Mouse (Mus musculus) left cerebral cortex, postnatal 36 days (tissue): ENCODE data around the gene Fgfr4. TPM values are rescaled to one million over a fixed set of nuclear protein-coding genes. Genes with fewer than 3 reads are reported as not detected.

Source experiments
- DNase-seq, 2 experiments: peaks; one replicate each; pipeline ENCODE4 v3.0.0; 2021 to 2022; ENCODE audit warnings: low spot score in 2 of 2, mixed read lengths in 1 of 2
- intact Hi-C: fragments of 180-260 bp; cut with DNase I; formaldehyde crosslinking; loops from one replicate; pipeline ENCODE4 v1.15.1; 2025
- total RNA-seq, 2 experiments: library from RNA; stranded (reverse); gene quantifications; 2 replicates each; pipeline ENCODE4 v1.2.3; 2021

Fgfr4 gene
- total RNA-seq = under 1 TPM; 0.18 to 0.30 TPM

DNA sequence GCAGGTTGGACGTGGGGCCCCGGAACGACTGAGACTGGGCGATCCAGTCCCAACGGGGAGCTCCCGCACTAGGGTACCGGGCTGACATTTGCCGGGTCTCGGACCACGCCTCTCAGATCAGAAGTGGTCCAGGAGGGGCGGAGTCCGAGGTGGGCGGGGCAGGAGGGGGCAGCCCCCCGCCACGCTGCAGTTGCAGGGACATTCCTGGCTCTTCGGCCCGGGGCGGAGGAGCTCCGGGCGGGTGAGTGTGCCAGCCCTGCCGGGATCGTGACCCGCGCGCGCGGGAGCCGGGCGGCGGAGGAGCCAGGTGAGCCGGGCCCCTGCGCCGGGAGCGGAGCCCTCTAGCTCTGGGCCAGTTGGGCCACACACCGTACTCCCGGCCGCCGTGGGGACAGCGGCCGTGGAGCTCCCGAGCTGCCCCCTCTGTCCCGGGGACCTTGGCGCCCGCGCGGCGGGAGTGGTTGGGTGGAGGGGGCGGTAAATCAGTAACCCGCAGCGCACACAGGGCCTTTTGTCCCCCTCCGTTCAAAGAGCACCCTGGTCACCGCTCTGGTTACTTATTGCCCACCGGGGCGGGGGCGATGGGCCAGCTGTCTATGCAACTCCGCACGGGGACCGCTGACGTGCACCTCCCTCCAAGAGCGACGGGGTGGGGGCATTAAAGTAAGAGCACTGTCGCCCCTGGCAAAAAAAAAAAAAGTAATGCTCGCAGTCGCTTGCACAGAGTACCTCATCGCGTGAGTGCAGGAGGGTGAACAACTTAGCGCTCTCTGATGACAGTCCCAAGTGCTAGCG is at the start of gene Fgfr4:
Gene Fgfr4, plus strand, starts transcription at position 20 of the 795 bp plus-strand sequence.
- DNase-seq = no peak
- intact Hi-C loops = no loop called here

DNA sequence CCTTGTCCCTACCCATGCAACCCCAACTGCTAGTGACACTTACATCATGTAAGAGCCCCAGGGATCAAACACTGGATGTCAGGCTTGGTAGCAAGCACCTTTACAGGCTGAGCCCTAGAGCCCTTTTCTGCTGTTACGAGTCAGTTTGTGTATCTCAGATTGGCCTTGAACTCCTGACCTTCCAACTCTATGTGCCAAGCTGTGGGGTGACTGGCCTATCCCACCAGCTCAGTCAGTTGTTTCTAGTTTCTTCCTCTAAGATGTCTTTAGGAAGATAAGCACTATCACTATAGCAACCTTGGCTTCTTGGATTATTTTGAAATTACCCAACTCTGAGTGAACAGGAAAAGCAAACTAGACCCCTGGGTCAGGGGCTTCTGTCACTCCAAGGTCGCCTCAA is 49.1 kb upstream of the Fgfr4 start:
- intact Hi-C loops = no loop called here
- no peak for DNase-seq

DNA sequence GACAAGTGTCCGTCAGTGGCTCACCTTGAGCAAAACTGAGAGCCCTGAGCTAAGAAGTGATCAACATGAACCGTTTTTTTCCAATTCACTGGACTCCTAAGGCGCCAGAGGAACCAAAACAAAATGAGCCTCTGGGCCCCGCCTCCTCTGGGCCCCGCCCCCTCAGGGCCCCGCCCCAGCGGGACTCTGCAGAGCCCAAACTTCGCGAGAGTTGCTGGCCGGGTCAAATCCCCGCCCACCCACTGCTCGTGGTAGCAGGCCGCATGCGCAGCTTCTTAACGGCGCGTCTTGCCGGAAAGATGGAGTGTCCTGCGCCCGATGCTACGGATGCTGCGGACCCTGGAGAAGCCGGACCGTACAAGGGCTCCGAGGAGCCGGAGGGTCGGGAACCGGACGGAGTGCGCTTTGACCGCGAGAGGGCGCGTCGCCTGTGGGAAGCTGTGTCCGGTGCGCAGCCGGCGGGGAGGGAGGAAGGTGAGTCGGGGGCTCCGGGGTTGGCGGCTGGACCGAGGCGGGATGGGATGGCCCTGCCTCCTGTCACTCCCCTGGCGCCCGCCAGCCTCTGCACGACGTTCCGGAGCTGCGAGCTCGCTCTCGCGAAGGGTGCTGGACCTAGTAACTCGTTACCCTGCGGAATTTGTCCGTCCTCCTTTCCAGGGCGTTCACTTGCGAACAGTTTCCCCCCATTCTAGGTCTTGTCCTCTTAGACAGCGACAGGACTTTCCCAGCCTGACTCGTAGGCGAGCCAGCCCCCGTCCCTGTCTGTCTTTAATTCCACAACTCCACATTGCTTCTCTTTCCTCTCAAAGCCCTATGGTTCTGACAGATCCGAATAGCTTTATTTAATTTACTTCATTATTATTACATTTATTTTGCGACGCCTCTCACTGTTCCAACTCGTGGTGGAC is 47.1 kb upstream of the Fgfr4 start, which contains the start of gene Zfp346:
Gene Zfp346, plus strand, starts transcription at position 267 of the 908 bp plus-strand sequence.
- intact Hi-C loops = loop anchor here (5.0 kb wide), 1 partner anchor 67 kb away; no protein-coding TSS in a partner anchor
- peak; percentile 95 to 96 for DNase-seq

DNA sequence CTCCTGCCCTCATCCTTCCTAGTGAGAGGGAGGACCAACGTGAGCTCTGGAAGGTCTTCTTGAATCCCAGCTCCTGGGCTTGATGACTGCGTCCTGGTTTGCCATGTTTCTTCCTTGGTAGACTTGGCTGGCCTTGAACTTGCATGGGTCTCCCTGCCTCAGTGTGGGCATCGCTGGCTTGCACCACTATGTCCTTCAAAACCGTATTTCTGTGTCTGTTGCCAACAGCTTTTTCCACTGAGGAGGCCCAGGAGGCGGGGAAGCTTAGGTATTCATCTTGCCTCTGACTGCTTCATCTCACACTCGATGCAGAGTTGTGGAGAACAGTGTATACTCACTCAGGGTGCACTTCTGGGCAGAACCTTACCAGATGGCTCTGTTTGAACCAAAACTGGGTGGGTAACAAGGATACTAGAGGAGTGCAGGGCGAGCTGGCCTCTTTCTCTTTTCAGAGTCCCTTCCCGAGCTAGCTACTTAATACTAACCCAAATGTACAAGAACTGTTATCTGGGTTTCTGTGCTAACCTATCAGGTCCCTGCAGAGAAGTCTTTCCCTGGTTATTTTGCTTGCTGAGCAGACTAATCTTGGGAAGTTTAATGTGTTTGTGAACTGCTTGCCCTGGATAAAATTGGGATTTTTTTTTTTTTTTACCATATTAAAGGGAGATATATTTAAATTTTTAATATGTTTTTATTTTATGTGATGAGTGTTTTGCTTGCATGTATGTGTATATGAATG is 46.3 kb upstream of the Fgfr4 start:
- DNase-seq = no peak
- intact Hi-C loops = loop anchor here (5.0 kb wide), 1 partner anchor 66 kb away; no protein-coding TSS in a partner anchor

DNA sequence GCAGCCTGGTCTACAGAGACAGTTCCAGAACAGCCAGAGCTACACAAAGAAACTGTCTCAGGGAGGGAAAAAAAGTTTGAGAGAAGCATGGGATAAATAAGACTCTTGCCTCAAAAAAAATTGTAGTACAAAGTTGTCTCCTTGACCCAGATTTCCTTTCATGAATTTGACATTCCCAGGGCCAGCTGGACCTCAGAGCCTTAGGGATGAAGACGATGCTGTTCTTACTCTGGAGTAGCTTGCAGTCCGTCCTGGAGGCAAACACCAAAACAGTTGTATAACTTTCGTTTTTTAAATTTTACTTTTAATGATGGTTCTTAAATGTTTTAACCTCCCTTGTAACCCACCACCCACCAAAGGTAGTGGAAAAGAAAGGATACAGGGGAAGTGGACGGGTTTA is 45.3 kb upstream of the Fgfr4 start:
- intact Hi-C loops = loop anchor here (5.0 kb wide), 1 partner anchor 65 kb away; no protein-coding TSS in a partner anchor

DNA sequence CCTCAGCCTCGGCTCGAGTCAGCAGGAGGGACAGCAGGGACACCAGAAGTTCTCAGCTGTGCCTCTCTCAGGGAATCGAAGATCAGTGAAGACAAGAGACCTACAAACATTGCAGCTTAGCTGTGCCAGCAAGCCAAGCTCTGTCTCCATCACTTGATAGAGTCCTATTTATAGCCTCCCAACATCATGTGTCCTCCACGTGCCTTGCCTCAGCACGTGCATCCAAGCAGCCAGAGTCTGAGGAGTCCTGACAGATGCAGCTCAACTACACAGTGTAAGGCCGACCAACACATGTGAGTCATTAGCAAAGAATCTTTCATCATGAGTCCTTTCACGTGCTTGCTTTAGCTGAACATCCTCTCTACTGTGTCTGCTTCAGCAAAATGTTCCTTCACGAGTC is 44.7 kb upstream of the Fgfr4 start:
- DNase-seq = peak in 1 of 2 experiments; percentile 43

More for the DNA sequence above, 45.3 kb upstream of the Fgfr4 start:
- no peak for DNase-seq

DNA sequence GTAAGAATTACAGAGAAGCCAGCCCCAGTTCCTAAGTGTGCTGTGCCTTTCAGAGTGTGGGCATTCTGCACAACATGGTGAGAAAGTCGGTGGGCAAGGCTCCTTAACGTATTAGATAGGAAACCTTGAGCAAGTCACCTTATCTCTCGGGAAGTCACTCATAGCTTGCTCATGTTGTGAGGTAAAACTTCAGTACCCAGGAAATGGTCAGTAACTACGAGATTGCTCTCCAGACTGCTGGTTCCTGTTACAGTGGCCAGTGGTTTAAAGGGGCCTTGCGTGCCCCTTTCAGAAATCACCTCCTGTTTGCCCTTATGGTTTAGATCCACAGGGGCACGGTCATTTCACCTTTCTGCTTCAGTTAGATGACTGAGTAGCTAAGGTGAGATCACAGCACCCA is 38.1 kb upstream of the Fgfr4 start:
- DNase-seq = no peak
- intact Hi-C loops = no loop called here

More for the DNA sequence above, 44.7 kb upstream of the Fgfr4 start:
- intact Hi-C loops = loop anchor here (5.0 kb wide), 1 partner anchor 65 kb away; no protein-coding TSS in a partner anchor

DNA sequence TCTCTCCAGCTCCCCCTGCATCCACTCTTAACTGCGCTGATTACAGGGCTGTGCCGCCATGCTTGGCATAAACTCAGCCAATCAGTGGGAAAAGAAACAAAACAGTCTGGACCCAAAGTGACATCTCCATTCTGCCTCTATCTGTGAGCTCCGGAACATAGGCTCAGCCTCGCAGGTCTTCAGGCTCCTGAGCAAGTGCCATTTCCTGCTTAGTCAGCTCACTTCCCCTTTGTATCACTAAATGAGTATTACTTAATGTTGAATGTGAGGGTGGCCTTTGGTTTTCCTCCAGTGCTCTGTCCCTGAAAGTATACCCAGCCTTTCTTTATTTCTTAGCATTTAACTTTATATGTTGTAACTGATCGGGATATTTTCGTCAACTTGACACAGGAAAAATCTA is 27.5 kb upstream of the Fgfr4 start:
- no peak for DNase-seq

DNA sequence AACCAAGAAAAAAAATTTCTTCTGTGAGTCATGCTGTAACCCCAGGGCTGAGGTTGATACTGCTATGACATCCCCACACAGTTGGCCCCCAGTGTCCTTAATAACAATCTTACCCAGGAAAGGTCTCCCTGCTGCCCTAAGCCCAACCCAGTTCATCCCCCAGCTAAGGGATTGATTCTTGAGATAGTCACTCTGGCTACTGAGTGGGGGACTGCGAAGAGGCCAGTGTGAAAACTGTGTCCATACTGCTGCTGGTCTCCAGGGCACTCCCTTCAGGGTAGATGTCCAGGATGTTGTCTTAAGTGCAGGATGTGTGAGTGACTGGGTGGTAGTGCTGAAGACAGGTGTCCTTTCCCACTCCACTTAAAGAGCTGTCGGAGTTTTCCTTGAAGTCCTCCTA is 19.0 kb upstream of the Fgfr4 start, which contains the start of gene Gm17617:
Gene Gm17617, minus strand, starts transcription at position 101 of the 400 bp plus-strand sequence.
- intact Hi-C loops = no loop called here
- no peak for DNase-seq

More for the DNA sequence above, 27.5 kb upstream of the Fgfr4 start:
- intact Hi-C loops = no loop called here

DNA sequence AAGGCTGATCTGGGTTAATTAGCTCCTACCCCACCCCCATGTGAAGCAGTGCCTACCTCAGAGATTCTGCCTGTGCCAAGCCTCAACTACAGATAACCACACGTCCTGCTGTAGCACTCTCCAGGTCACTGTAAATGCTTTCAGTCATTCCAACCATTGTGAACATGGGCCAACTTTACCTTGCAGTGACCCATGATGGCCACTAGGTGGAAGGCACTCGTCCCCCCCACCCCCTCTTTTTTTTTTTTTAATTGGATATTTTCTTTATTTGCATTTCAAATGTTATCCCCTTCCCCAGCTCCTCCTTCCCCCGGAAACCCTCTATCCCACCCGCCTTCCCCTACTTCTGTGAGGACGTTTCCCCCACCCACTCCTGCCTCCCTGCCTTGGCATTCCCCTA is 17.1 kb upstream of the Fgfr4 start:
- no peak for DNase-seq
- intact Hi-C loops = no loop called here

DNA sequence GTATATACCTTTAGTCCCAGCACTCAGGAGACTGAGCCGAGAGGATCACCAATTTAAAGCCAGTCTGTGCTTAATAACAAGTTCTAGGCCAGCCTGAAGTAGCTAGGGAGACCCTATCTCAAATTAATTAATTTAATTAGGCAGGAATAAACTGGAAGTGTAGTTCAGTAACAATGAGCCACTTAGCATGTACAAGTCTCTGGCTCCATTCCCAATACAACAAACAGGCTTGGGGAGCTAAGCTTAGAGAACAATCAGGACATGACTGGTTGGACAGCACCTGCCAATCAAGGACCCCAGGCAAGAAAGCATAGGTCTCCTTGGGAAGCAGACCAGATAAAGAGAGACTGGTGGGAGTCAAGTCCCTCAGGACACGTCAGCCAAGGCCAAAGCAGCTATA is 12.2 kb upstream of the Fgfr4 start:
- intact Hi-C loops = no loop called here
- DNase-seq = no peak

DNA sequence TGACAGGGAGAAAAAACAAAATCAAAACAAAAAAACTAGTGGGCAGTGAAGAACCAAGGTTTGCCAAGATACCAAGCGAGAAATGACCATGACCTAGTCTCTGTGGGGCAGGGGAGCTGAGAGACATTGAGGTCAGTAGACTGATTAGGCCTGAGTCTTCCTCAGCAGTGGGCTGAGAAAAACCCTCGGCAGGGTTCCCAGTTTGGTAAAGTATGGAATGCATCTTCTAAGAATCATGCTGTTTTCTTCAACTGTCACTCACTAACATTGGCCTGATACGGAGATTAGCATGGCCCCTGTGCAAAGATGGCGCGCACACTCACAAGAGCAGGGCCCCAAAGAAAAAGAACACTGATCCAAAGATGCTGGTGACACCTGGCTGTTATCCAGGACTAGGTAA is 1.5 kb downstream of the Fgfr4 start:
- no peak for DNase-seq
- intact Hi-C loops = no loop called here

DNA sequence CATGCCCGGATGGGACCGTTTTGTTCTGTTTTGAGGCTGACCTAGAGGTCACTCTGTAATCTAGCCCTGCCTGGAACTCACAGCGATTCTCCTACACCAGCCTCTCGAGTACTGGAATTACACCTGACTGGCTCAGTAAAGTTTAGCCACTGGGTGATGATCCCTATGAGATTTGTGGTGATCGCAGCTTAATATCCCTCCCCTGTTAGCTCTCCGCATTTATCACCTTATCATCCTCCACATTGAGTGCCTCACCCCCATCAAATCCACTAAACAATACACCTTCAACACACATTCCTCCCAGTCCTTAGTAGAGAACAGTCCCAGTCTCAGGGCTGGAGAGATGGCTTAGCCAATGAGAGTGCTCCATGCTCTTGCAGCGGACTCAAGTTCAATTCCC is 9.9 kb downstream of the Fgfr4 start:
- no peak for DNase-seq
- intact Hi-C loops = no loop called here

DNA sequence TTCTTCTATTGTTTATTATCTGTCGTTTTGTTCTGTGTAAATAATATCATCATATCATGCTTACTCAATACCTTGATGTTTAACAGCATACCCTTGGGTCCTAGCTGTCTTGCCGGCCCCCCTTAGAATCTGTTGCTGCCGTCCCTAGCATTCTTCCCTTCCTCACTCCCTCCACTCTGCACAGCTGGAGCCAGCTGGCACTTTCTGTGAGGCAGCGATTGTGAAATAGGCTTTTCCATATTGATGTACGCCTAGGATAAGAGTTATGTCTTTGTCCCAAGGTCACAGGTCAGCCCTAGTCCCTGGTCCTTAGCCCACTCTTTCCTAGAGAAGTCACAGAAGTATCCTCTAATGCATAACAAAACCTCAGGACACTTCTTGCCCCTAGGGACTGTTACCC is 11.1 kb downstream of the Fgfr4 start:
- intact Hi-C loops = no loop called here
- no peak for DNase-seq

DNA sequence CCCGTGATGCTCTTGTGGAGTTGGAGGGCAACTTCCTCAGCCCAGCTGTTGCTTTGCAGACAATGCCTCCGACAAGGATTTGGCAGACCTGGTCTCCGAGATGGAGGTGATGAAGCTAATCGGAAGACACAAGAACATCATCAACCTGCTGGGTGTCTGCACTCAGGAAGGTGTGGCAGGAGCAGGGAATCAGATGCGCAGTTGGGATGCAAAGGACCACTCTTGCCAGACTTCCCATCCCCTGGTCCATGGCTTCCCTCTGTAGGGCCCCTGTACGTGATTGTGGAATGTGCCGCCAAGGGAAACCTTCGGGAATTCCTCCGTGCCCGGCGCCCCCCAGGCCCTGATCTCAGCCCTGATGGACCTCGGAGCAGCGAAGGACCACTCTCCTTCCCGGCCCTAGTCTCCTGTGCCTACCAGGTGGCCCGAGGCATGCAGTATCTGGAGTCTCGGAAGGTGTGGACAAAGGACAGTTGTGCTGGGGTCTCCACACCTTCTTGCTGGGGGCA is 13.4 kb downstream of the Fgfr4 start:
- DNase-seq = no peak
- intact Hi-C loops = no loop called here

DNA sequence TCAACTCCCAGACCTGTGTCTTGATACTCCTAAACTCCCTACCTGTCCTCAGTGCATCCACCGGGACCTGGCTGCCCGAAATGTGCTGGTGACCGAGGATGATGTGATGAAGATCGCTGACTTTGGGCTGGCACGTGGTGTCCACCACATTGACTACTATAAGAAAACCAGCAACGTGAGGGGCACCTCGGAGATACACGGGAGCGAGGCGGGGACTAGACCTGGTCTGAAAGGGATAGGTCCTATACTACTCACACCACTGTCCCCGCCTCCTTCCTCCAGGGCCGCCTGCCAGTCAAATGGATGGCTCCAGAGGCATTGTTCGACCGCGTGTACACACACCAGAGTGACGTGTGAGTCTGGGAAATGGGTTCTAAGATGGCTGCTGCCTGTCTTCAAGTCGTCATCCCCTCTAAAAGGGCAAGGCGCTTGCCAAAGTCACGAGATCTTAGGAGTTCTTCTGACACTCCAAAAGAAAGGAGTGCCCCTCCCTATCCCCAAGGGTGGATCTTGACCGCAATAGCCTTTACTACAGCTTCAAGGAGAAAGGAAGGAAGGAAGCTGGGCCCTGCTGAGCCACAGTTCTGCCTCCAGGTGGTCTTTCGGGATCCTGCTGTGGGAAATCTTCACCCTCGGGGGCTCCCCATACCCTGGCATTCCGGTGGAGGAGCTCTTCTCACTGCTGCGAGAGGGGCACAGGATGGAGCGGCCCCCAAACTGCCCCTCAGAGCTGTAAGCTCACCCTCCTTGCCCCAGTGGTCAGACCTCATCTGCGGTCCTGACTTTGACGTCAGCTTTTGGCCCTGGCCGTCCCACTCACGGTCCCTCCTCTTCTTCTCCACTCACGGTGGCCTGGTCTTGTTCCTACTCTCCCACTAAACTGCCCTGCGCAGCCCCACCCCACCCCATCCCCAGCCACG is 14.6 kb downstream of the Fgfr4 start:
- no peak for DNase-seq
- intact Hi-C loops = no loop called here

DNA sequence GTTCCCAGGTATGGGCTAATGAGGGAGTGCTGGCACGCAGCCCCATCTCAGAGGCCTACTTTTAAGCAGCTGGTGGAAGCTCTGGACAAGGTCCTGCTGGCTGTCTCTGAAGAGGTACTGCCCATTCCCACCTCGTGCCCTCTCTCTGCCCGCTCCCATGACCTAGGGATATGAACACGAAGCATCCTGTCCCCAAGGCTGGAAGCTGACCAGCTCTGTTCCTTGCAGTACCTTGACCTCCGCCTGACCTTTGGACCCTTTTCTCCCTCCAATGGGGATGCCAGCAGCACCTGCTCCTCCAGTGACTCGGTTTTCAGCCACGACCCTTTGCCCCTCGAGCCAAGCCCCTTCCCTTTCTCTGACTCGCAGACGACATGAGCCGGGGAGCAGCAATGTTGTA is 15.4 kb downstream of the Fgfr4 start:
- no peak for DNase-seq
- intact Hi-C loops = no loop called here

DNA sequence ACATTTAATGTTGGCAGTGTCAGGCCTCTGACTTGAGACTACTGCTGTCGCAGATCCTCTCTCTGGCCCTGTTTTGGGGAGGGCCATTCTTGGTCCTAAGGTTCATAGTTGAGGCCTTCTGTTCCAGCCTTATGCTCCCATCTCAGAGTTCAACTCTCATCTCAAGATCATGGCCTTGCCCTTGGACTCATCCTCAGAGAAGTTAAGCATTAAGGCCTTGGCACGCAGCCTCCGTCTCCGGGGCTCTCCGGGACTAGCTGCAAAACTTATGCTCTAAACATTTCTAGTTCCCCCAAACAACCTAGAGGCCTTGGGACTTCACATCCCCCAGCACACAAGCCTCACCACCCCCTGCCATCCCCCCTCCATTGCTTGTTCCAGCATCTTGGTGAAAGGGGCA is 15.8 kb downstream of the Fgfr4 start:
- DNase-seq = no peak
- intact Hi-C loops = no loop called here
